ENCODE assay signal across 23 mouse cellular contexts in the genomic region with DNA sequence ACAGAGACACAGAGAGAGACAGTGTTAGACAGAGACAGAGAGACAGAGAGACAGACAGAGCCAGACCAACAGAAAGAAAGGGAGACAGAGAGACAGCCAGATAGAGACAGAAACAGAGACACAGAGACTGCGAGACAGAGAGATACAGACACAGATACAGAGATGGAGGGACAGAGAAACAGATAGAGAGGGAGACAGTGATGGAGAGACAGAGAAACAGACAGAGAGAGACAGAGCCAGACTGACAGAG. TPM values are rescaled to one million over a fixed set of nuclear protein-coding genes. Genes with fewer than 3 reads are reported as not detected.
"Had no signal": no experiment of that assay in that cellular context is flagged by ENCODE, and none has a peak within 500 bp of the region (broad histone marks: within the 10 kb centered on the region; RNA-seq: fewer than 3 reads in every experiment).

No protein-coding gene starts in this region.

- H3K9ac ChIP-seq: limb, embryonic 15.5 days; liver, embryonic 14.5 days; neural tube, embryonic 15.5 days; stomach, embryonic 15.5 days had no signal

- H3K4me2 ChIP-seq: limb, embryonic 15.5 days; neural tube, embryonic 15.5 days; stomach, embryonic 15.5 days had no signal

- H3K27me3 ChIP-seq: limb, embryonic 15.5 days; neural tube, embryonic 15.5 days; stomach, embryonic 15.5 days had no signal

- H3K4me1 ChIP-seq: limb, embryonic 15.5 days; midbrain, embryonic 10.5 days; neural tube, embryonic 15.5 days; stomach, embryonic 15.5 days had no signal

- H3K27ac ChIP-seq: limb, embryonic 15.5 days; liver, embryonic 14.5 days; midbrain, embryonic 10.5 days; neural tube, embryonic 15.5 days; stomach, embryonic 15.5 days had no signal

- DNase-seq: kidney, adult 11 months; layer of hippocampus, postnatal 36 days; lung, postnatal 36 days; right cerebral cortex, postnatal 25 days had no signal

- H3K4me3 ChIP-seq: limb, embryonic 15.5 days; midbrain, embryonic 10.5 days; myocyte; neural tube, embryonic 15.5 days; stomach, embryonic 15.5 days had no signal

RNA-seq across cellular contexts. Expression of gene Gm21860, which starts 16.3 kb away (rescaled TPM):
- total RNA-seq: layer of hippocampus, adult 18-20 months; layer of hippocampus, postnatal 36 days; left cerebral cortex, adult 8-10 months; left cerebral cortex, postnatal 25 days; megakaryocyte progenitor cell, adult 5-6 weeks had no signal
- polyA plus RNA-seq: intestine, embryonic 14.5 days; kidney, embryonic 16.5 days; limb, embryonic 11.5 days; limb, embryonic 15.5 days; liver, embryonic 14.5 days; lung, embryonic 16.5 days; midbrain, embryonic 10.5 days; midbrain, embryonic 14.5 days; myocyte; neural tube, embryonic 11.5 days; neural tube, embryonic 15.5 days; small intestine, adult 2 months; stomach, embryonic 15.5 days; testis, adult 2 months; thymus, postnatal 0 days had no signal

RNA-seq across cellular contexts. Expression of gene Gm47283, which starts 46.2 kb away (rescaled TPM):
- total RNA-seq: layer of hippocampus, adult 18-20 months; layer of hippocampus, postnatal 36 days; left cerebral cortex, adult 8-10 months; left cerebral cortex, postnatal 25 days; megakaryocyte progenitor cell, adult 5-6 weeks had no signal
- polyA plus RNA-seq: intestine, embryonic 14.5 days; kidney, embryonic 16.5 days; limb, embryonic 11.5 days; limb, embryonic 15.5 days; liver, embryonic 14.5 days; lung, embryonic 16.5 days; midbrain, embryonic 10.5 days; midbrain, embryonic 14.5 days; myocyte; neural tube, embryonic 11.5 days; neural tube, embryonic 15.5 days; small intestine, adult 2 months; stomach, embryonic 15.5 days; testis, adult 2 months; thymus, postnatal 0 days had no signal
